Mouse (Mus musculus) lung, adult 2 months (tissue): ENCODE results near the gene Hcn1. TPM values are rescaled to one million over a fixed set of nuclear protein-coding genes. Genes with fewer than 3 reads are reported as not detected.

Experiments used
- DNase-seq: peaks from one replicate; pipeline ENCODE4 v3.0.0; 2022
- H3K4me1 ChIP-seq: fragments of 200-500 bp; 2 replicates; pipeline ENCODE4 v1.6.1; 2011; ENCODE audit warnings: low read length; ENCODE audit not compliant: control insufficient read depth, insufficient read depth
- H3K4me3 ChIP-seq: fragments of 200-500 bp; replicated peaks from 2 replicates; pipeline ENCODE3; 2011; ENCODE audit warnings: low read depth, mild to moderate bottlenecking, control low read depth, low read length; ENCODE audit errors: extremely low read depth
- CTCF ChIP-seq: fragments of 200-500 bp; IDR thresholded peaks from 2 replicates; pipeline ENCODE4 v1.5.1; 2011; ENCODE audit warnings: mild to moderate bottlenecking, low read length, control low read depth; ENCODE audit not compliant: insufficient read depth
- POLR2A ChIP-seq: fragments of 200-500 bp; IDR thresholded peaks from 2 replicates; pipeline ENCODE4 v1.6.1; 2011; ENCODE audit warnings: low read depth, mild to moderate bottlenecking, control low read depth, low read length, borderline replicate concordance; ENCODE audit errors: extremely low read depth
- WGBS: fragments of 180-500 bp; shearing (Covaris S2); methylation state at CpG from one replicate; pipeline ENCODE4 v1.1.7; 2018; 5-methylcytosine and 5-hydroxymethylcytosine counted together
- polyA plus RNA-seq: library from polyadenylated mRNA; depleted of rRNA; stranded (reverse); fragments of >200 nt; gene quantifications from 2 replicates; pipeline ENCODE4 v1.2.3, GENCODE M21; 2012

Hcn1 gene
- polyA plus RNA-seq, 1 experiment: 0.19 TPM

DNA sequence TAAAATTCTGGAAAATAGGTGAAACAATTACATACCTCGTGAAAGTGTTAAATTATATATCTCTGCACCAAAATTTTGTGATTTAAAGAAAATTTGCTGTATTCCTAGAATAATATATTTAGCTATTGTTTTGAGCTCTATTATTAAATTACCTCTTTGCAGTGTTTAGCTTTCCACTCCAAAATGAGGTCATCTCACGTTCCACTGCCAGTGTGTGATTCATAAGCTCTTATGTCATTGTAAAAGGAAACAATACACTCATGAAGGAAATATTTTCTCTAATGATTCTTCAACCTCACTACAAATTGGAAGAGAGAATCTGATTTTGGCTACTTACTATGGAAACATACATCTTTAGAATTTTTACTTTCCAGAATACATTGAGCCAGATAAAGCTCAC, 329.6 kb downstream of the Hcn1 start:
- Histone ChIP-seq H3K4me3 (no peak overlapping the region), H3K4me1 (no peaks in the 10 kb centered on the region)
- DNase-seq: no peak
- WGBS: 39% methylated on average over 2 of the region's 2 CpGs
- TF ChIP-seq CTCF: no peak
- no peak for TF ChIP-seq POLR2A

DNA sequence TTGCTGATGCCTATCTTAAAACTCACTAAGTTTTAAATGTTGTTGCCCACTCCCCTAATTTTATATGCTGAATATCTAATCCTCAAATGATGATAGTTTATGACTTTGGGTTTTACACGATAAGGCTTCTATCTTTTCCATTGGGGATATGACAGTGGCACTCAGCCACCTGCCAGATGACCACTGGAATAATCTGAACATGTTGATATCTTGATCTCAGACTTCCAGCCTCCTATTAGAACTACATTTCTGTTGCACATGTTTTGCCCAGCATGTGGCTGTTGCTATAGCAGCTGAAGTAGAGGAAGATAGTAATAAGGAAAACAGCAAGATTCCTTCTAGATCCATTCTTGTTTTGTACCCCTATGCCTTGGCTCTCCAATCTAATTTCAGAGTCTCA, 336.6 kb downstream of the Hcn1 start:
- no peak overlapping the region for H3K4me3 ChIP-seq
- DNase-seq: no peak
- WGBS: 81% methylated on average over 1 of the region's 1 CpGs

GRCm38 (mm10) chr13:117940536-117941280, 338.6 kb downstream of the Hcn1 start:
- 88% methylated on average over 8 of the region's 8 CpGs for WGBS
- no peak for DNase-seq
- Histone ChIP-seq H3K4me1 (no peaks in the 10 kb centered on the region), H3K4me3 (no peak overlapping the region)
- TF ChIP-seq CTCF: no peak
- TF ChIP-seq POLR2A: no peak

More for the DNA sequence above, 336.6 kb downstream of the Hcn1 start:
- H3K4me1 ChIP-seq: no peaks in the 10 kb centered on the region
- no peak for TF ChIP-seq CTCF
- TF ChIP-seq POLR2A: no peak

GRCm38 (mm10) chr13:117946843-117947242, 344.7 kb downstream of the Hcn1 start:
- H3K4me1 ChIP-seq: no peaks in the 10 kb centered on the region
- no peak for DNase-seq
- WGBS: 55% methylated on average over 3 of the region's 3 CpGs
- H3K4me3 ChIP-seq: no peak overlapping the region
- TF ChIP-seq POLR2A (no peak), CTCF (no peak)

GRCm38 (mm10) chr13:117947704-117948376, 345.7 kb downstream of the Hcn1 start:
- no peak for TF ChIP-seq POLR2A
- TF ChIP-seq CTCF: no peak
- DNase-seq: no peak
- WGBS: 38% methylated on average over 1 of the region's 1 CpGs
- Histone ChIP-seq H3K4me3 (no peak overlapping the region), H3K4me1 (no peaks in the 10 kb centered on the region)

- TF ChIP-seq CTCF (no peak), POLR2A (no peak)
- DNase-seq: no peak
- no peaks in the 10 kb centered on the region for H3K4me1 ChIP-seq
- no peak overlapping the region for H3K4me3 ChIP-seq
- 22% methylated on average over 18 of the region's 18 CpGs for WGBS
These were observed 356.6 kb downstream of the Hcn1 start for GRCm38 (mm10) chr13:117958496-117959421.

- TF ChIP-seq CTCF (no peak), POLR2A (no peak)
- no peaks in the 10 kb centered on the region for H3K4me1 ChIP-seq
- H3K4me3 ChIP-seq: no peak overlapping the region
- no peak for DNase-seq
These were observed 362.5 kb downstream of the Hcn1 start for GRCm38 (mm10) chr13:117964620-117965019.

- Histone ChIP-seq H3K4me3 (no peak overlapping the region), H3K4me1 (no peaks in the 10 kb centered on the region)
- WGBS: 72% methylated on average over 7 of the region's 7 CpGs
- DNase-seq: no peak
- TF ChIP-seq CTCF: no peak
- TF ChIP-seq POLR2A: no peak
These were observed 373.3 kb downstream of the Hcn1 start for GRCm38 (mm10) chr13:117975382-117975781.

- Histone ChIP-seq H3K4me3 (no peak overlapping the region), H3K4me1 (no peaks in the 10 kb centered on the region)
- no peak for TF ChIP-seq POLR2A
- TF ChIP-seq CTCF: no peak
- WGBS: 61% methylated on average over 10 of the region's 10 CpGs
- no peak for DNase-seq
These were observed 373.7 kb downstream of the Hcn1 start for GRCm38 (mm10) chr13:117975823-117976222.
